Mouse (Mus musculus) hindbrain, embryonic 15.5 days (tissue): Measurements from ENCODE around the gene Usp29. TPM values are rescaled to one million over a fixed set of nuclear protein-coding genes. Genes with fewer than 3 reads are reported as not detected.
"Not testable (repeated sequence)": the region's sequence is repeated elsewhere in the genome, so short reads cannot be mapped to it uniquely, and the experiment has no call there.

Experiments
- ATAC-seq: fragments of 200-750 bp; cut with Nextera tagmentation; 2 replicates; pipeline ENCODE4 v1.8.0; 2017; ENCODE audit warnings: low read depth, moderate number of reproducible peaks, moderate TSS enrichment; ENCODE audit not compliant: low FRiP score
- H3K27ac ChIP-seq: fragments of 300-500 bp; sonication (generic); replicated peaks from 2 replicates; pipeline ENCODE4 v1.5.1; 2015; ENCODE audit warnings: mild to moderate bottlenecking, inconsistent platforms
- H3K27me3 ChIP-seq: fragments of 300-500 bp; sonication (generic); 2 replicates; pipeline ENCODE4 v1.6.1; 2015; ENCODE audit warnings: control low read depth, inconsistent platforms
- H3K36me3 ChIP-seq: fragments of 300-500 bp; sonication (generic); 2 replicates; pipeline ENCODE4 v1.6.1; 2015; ENCODE audit warnings: control low read depth, inconsistent platforms
- H3K4me1 ChIP-seq: fragments of 300-500 bp; sonication (generic); replicated peaks from 2 replicates; pipeline ENCODE4 v1.6.1; 2015; ENCODE audit warnings: control low read depth, inconsistent platforms
- H3K4me2 ChIP-seq: fragments of 300-500 bp; sonication (generic); 2 replicates; pipeline ENCODE4 v1.6.1; 2015; ENCODE audit warnings: moderate library complexity, mild to moderate bottlenecking, inconsistent platforms
- H3K4me3 ChIP-seq: fragments of 300-500 bp; sonication (generic); 2 replicates; pipeline ENCODE4 v1.5.1; 2015; ENCODE audit warnings: mild to moderate bottlenecking, inconsistent platforms
- H3K9ac ChIP-seq: fragments of 300-500 bp; sonication (generic); 2 replicates; pipeline ENCODE4 v1.6.1; 2015; ENCODE audit warnings: inconsistent platforms
- H3K9me3 ChIP-seq: fragments of 300-500 bp; sonication (generic); 2 replicates; pipeline ENCODE4 v1.6.1; 2016; ENCODE audit warnings: control low read depth, inconsistent platforms
- WGBS: fragments of 180-500 bp; shearing (Covaris S2); methylation state at CpG from one replicate; pipeline ENCODE4 v1.1.7; 2015; 5-methylcytosine and 5-hydroxymethylcytosine counted together
- polyA plus RNA-seq: library from polyadenylated mRNA; unstranded; fragments of >200 nt; fragmentation: Nextera tagmentation; extraction: Ambion mirVana; gene quantifications from 2 replicates; pipeline ENCODE4 v1.2.1, GENCODE M21; 2015

Usp29 gene
- polyA plus RNA-seq, 1 experiment from 2014 or later: 28.3 TPM

DNA sequence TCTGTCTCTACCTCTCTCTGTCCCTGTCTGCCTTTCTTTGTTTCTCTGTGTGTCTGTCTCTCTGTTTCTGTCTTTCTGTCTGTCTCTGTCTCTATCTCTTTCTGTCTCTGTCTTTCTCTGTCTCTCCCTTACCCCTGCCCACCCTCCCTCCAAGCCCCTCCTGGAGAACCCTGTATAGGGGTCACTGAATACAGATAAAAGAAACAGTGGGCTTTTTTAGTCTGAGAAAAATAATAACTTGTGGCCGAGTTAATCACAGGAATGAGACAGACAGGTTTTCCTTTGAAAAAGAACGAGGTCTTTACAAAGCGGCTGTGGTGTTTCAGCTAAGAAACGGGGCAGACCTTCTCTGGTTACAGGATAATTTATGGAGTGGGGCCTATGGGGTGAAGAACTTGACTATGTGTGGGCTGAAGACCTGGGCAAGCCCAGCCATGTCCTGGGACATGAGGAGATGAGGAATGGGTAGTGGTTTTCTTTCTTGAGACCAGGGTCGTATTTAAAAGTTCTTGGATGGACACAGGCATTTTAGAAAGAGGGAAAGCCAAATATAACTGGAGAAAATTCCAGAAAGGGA, 128.4 kb downstream of the Usp29 start:
- H3K27ac ChIP-seq: no peak overlapping the region
- no peak overlapping the region for H3K9ac ChIP-seq
- H3K4me3 ChIP-seq: no peak overlapping the region
- H3K4me1 ChIP-seq: peaks cover 12% of the 10 kb centered on the region
- H3K27me3 ChIP-seq: no peaks in the 10 kb centered on the region
- 34% methylated on average over 5 of the region's 5 CpGs for WGBS
- no peaks in the 10 kb centered on the region for H3K36me3 ChIP-seq
- H3K9me3 ChIP-seq: no peaks in the 10 kb centered on the region
- no peak for ATAC-seq
- H3K4me2 ChIP-seq: no peak overlapping the region

DNA sequence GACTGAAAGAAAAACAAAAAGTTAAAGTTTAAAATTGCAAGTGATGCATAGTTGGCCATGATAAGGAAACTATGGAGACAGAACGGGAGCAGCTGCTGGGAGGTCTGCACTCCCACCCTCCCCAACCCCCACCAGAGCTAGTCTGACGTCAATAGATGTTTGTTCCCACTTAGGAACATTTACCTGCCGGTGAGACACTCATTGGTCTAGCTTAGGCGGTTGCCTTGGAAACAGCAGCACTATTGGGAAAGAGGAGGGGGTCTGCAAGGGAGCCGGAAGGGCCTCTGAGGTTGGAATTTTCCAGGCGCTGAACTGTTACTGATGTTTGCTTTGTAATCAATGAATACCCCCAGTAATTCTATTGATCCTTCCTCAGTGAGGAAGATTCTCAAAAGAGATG, 130.3 kb downstream of the Usp29 start:
- Histone ChIP-seq H3K27me3 (no peaks in the 10 kb centered on the region), H3K27ac (peak overlapping the region; percentile 78), H3K4me2 (peak overlapping the region; percentile 32; the same call in 1 of the 2 replicates), H3K4me1 (peaks cover 12% of the 10 kb centered on the region), H3K4me3 (no peak overlapping the region), H3K9me3 (no peaks in the 10 kb centered on the region), H3K36me3 (no peaks in the 10 kb centered on the region), H3K9ac (no peak overlapping the region)
- WGBS: 6% methylated on average over 6 of the region's 6 CpGs
- ATAC-seq: peak; percentile 94

DNA sequence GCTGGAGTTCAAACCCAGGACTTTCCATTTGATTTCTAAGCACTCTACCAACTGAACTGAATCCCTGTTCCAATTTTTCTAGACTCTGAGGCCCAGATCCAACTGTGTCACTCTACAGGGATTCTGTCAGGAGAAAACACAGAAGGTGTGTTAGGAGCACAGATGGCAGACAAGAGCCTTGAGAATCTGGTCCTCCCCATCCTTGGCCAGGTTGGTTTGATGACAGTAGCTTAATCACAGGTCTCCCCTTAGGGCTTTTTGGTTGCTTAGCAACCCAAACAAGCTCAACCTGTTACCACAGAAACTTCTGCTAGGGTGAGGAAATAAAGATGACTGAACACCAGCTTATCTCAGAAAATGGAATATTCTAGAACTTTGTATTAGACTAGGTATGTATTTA, 136.0 kb downstream of the Usp29 start:
- no peaks in the 10 kb centered on the region for H3K36me3 ChIP-seq
- H3K27me3 ChIP-seq: no peaks in the 10 kb centered on the region
- H3K27ac ChIP-seq: no peak overlapping the region
- peaks cover 13% of the 10 kb centered on the region for H3K4me1 ChIP-seq
- H3K4me2 ChIP-seq: no peak overlapping the region
- H3K9me3 ChIP-seq: no peaks in the 10 kb centered on the region
- ATAC-seq: 0 out of 2 replicates have a peak, but pooled peaks have one; percentile 15
- H3K4me3 ChIP-seq: no peak overlapping the region
- H3K9ac ChIP-seq: no peak overlapping the region

DNA sequence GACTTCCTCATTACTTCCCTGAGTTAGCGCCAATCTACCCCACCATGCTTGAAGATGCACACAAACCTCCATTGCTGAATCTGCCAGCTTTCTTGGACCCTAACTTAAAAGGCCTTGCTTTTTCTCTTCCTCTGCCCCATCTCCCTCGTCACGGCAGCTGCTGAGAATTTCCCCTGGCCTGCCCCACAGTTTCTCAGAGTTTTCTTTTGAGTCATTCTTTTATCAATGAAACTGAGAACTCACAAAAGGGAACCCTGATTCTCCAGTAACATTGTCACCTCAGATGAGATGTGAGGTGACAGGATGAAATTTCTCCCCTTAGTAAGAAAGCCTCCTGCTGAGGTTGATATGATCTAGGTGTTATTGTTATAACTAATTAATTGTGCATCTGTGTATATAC, 138.5 kb downstream of the Usp29 start:
- Histone ChIP-seq H3K9ac (no peak overlapping the region), H3K4me1 (peaks cover 17% of the 10 kb centered on the region), H3K36me3 (no peaks in the 10 kb centered on the region), H3K27me3 (no peaks in the 10 kb centered on the region), H3K4me2 (no peak overlapping the region), H3K9me3 (no peaks in the 10 kb centered on the region), H3K4me3 (no peak overlapping the region), H3K27ac (peak overlapping the region; percentile 42)
- WGBS: 64% methylated on average over 3 of the region's 3 CpGs
- no peak for ATAC-seq

DNA sequence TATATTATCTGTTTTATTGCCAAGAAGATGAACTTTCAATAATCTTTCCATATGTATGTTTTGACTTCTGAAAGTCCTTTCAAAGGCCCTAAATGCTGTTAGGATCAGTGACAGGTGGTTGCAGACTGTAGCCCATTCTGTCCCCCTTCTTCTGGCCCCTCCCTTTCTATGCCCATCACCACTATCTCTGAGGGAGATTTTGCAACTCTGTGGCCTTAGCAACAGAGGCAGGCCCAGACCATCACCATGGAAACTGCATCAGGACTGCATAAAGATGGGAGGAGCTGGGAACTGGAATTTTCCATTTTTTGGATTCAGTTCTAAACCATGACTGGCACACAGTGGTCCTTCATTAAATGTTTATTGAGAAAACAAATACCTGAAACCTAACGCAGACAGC, 139.2 kb downstream of the Usp29 start:
- peak; percentile 72 for ATAC-seq
- no peaks in the 10 kb centered on the region for H3K36me3 ChIP-seq
- H3K4me2 ChIP-seq: no peak overlapping the region
- no peak overlapping the region for H3K9ac ChIP-seq
- H3K4me1 ChIP-seq: peaks cover 22% of the 10 kb centered on the region
- 63% methylated on average over 1 of the region's 1 CpGs for WGBS
- H3K4me3 ChIP-seq: no peak overlapping the region
- H3K27me3 ChIP-seq: no peaks in the 10 kb centered on the region
- peak overlapping the region; percentile 42; the same call in 1 of the 2 replicates for H3K27ac ChIP-seq
- H3K9me3 ChIP-seq: no peaks in the 10 kb centered on the region

DNA sequence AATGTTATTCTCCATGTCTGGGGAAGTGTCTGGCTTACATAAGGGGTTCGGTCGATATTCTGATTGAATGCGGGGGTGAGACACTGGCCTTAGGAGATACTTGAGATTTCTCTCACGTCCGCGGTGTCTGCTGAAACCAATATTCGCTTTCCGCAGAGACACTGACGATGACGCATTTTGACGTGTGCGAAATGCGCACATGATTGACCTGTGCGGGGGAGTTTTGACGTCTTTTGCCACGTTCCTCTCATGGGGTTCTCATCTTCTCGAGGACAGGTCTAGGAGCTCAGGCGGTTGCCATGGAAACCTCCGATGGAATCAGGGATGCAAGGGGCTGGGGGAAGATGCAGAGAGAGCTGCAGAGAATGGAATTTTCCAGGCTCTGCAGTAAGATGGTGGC, 144.1 kb downstream of the Usp29 start:
- no peak overlapping the region for H3K4me3 ChIP-seq
- 43% methylated on average over 19 of the region's 19 CpGs for WGBS
- peak; percentile 80 for ATAC-seq

DNA sequence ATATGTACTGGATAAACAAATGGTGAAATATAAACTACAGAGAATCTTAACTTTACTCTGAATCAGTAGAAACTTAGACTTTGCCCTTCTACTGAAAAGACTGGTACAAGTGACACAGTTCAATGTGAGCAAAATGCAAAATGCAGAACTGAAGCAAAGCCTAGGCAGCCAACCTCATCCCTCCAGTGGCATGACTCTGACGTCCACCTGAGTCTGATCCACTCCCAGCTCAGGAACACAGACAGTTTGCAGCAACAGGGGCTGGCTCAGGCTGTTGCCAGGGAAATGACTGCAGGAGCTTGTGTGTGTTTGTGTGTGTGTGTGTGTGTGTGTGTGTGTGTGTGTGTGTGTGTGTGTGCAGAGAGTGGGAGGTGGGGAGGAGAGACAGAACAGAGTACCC, 147.8 kb downstream of the Usp29 start:
- WGBS: 68% methylated on average over 1 of the region's 1 CpGs
- Histone ChIP-seq H3K36me3 (no peaks in the 10 kb centered on the region), H3K9ac (no peak overlapping the region), H3K4me2 (no peak overlapping the region), H3K27ac (no peak overlapping the region), H3K27me3 (no peaks in the 10 kb centered on the region), H3K4me1 (peaks cover 22% of the 10 kb centered on the region), H3K9me3 (no peaks in the 10 kb centered on the region), H3K4me3 (no peak overlapping the region)
- no peak for ATAC-seq

More for the DNA sequence above, 144.1 kb downstream of the Usp29 start:
- Histone ChIP-seq H3K4me2 (peak overlapping the region; percentile 26), H3K9me3 (no peaks in the 10 kb centered on the region), H3K4me1 (peaks cover 22% of the 10 kb centered on the region), H3K27me3 (no peaks in the 10 kb centered on the region), H3K9ac (no peak overlapping the region), H3K36me3 (no peaks in the 10 kb centered on the region), H3K27ac (peak overlapping the region; percentile 73)

DNA sequence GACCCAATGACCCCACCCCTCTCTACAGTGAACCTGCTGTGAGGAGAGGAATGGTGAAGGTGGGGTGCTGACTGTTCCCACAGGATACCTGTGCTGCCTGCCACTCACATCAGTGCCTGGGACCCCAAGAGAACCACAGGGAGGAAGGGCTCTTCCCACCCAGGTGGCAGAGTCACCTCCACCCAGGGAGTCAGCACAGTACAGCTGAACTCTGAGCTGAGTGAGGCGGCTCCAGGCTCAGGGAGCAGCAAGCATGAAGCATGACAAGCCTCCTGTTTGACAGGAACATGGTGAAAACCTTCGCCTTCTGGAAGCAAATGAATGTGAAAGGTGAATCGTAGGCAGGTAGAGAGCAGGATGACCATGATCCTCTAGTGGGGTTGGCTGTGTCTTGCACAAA, 148.5 kb downstream of the Usp29 start:
- H3K9ac ChIP-seq, H3K4me2 ChIP-seq, H3K27ac ChIP-seq, H3K4me3 ChIP-seq, H3K36me3 ChIP-seq, H3K27me3 ChIP-seq, H3K9me3 ChIP-seq, ATAC-seq: not testable (repeated sequence)
- H3K4me1 ChIP-seq: peaks cover 17% of the 10 kb centered on the region
- WGBS: 88% methylated on average over 3 of the region's 3 CpGs

DNA sequence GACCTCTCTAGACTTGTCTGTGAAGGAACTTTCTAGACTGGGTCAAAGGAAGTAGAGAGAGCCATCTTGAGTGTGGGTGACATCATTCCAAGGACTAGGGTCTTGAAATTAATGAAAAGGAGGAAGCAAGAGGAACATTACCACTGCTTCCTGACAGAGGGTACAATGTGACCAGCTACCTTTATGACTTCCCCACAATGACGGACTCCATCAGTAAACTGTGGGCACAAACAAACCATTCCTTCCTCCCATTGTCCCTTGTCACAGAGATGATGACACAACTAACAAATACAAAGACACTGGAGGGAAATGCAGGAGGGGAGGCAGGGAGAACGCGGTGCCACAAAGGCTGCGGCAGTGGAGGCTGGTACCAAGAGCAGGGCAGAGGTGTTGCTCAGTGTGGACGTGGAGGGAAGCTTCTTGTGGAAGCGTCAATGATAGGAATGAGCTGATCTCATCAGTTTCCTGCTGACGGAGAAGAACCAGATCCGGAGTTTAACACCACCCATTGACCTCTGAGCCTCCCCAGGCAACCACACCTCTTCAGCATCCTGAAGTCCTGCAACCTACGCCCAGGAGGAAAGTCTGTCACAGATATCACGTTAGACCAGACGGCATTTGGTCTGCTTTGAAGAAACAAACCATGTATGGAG, 149.3 kb downstream of the Usp29 start:
- no peak overlapping the region for H3K27ac ChIP-seq

DNA sequence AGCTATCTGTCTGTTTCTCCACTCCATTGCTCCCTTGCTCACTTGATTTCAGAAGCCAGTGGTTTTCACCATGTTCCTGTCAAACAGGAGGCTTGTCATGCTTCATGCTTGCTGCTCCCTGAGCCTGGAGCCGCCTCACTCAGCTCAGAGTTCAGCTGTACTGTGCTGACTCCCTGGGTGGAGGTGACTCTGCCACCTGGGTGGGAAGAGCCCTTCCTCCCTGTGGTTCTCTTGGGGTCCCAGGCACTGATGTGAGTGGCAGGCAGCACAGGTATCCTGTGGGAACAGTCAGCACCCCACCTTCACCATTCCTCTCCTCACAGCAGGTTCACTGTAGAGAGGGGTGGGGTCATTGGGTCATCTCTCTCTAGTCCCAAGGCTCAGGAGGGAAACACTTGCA, 150.5 kb downstream of the Usp29 start:
- H3K4me3 ChIP-seq, H3K36me3 ChIP-seq, H3K27ac ChIP-seq, H3K27me3 ChIP-seq, H3K9ac ChIP-seq, H3K9me3 ChIP-seq, H3K4me2 ChIP-seq, H3K4me1 ChIP-seq: not testable (repeated sequence)
- 90% methylated on average over 1 of the region's 1 CpGs for WGBS
- ATAC-seq: peak; percentile 16; the same call in 1 of the 2 replicates

More for the DNA sequence above, 149.3 kb downstream of the Usp29 start:
- no peaks in the 10 kb centered on the region for H3K9me3 ChIP-seq
- H3K4me1 ChIP-seq: peaks cover 12% of the 10 kb centered on the region
- no peak for ATAC-seq
- H3K36me3 ChIP-seq: no peaks in the 10 kb centered on the region
- WGBS: 88% methylated on average over 11 of the region's 11 CpGs
- H3K4me3 ChIP-seq: no peak overlapping the region
- H3K9ac ChIP-seq: no peak overlapping the region
- H3K4me2 ChIP-seq: no peak overlapping the region
- H3K27me3 ChIP-seq: no peaks in the 10 kb centered on the region

DNA sequence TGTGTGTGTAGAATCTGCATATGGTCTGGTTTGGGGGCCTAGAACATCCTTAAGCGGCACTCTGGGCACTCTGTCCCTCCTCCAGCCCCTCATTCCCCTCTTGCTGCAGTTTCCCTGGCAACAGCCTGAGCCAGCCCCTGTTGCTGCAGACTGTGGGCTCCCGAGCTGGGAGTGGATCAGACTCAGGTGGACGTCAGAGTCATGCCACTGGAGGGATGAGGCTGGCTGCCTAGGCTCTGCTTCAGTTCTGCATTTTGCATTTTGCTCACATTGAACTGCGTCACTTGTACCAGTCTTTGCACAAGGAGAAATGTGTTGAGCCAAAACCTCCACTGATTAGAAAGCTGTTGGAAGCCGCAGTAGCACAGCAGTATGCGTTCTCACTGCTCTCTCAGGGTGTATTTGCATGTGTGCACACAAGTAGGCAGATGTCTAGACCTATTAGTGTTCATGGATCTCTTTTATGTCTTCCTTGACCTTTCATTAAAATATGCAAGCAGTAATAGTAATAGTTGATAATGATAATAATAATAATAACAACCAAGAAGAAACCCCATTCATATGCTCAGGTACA, 151.2 kb downstream of the Usp29 start:
- H3K27me3 ChIP-seq: no peaks in the 10 kb centered on the region
- peak overlapping the region; percentile 82 for H3K27ac ChIP-seq
- WGBS: 30% methylated on average over 6 of the region's 6 CpGs
- H3K9ac ChIP-seq: no peak overlapping the region
- peak; percentile 87 for ATAC-seq
- H3K9me3 ChIP-seq: no peaks in the 10 kb centered on the region
- no peak overlapping the region for H3K4me2 ChIP-seq
- peaks cover 7% of the 10 kb centered on the region for H3K4me1 ChIP-seq
- no peaks in the 10 kb centered on the region for H3K36me3 ChIP-seq
- H3K4me3 ChIP-seq: no peak overlapping the region

DNA sequence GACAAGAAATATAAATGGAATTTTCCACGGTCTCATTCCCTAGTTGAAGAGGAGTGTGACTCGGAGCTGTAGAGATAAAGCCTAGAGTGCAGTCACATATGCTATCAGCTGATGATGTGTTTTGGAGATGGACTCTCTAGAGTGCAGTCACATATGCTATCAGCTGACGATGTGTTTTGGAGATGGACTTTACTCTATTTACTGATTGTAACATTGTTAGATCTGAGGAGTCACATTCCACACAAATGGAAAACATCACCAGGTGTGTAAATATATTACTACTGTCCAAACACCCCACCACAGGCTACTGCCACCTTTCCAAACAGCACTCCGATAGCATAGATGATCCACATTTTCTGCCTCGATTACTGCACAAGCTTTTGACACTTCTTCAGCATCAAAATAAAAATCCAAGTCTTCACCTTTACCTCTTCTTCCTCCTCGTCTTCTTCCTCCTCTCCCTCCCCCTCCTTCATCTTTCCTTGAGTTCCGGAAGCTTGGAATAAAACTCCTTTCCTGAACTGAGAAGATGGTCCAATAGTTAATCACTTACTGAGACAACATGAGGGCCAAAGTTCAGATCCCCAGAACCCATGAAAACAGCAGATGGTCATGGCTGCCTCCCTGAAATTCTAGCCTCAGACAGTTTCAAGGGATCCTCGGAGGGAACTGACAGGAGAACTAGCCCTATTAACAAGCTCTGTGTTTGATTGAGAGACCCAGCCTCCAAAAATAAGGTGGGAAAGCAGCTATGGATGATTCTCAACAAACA, 153.2 kb downstream of the Usp29 start:
- no peak for ATAC-seq
- Histone ChIP-seq H3K9me3 (no peaks in the 10 kb centered on the region), H3K4me2 (no peak overlapping the region), H3K9ac (no peak overlapping the region), H3K27ac (no peak overlapping the region), H3K36me3 (no peaks in the 10 kb centered on the region), H3K4me1 (peaks cover 7% of the 10 kb centered on the region), H3K4me3 (no peak overlapping the region), H3K27me3 (no peaks in the 10 kb centered on the region)
- 86% methylated on average over 8 of the region's 8 CpGs for WGBS
